Comparison of ENCODE assay signal across 28 mouse cellular contexts in the genomic region with DNA sequence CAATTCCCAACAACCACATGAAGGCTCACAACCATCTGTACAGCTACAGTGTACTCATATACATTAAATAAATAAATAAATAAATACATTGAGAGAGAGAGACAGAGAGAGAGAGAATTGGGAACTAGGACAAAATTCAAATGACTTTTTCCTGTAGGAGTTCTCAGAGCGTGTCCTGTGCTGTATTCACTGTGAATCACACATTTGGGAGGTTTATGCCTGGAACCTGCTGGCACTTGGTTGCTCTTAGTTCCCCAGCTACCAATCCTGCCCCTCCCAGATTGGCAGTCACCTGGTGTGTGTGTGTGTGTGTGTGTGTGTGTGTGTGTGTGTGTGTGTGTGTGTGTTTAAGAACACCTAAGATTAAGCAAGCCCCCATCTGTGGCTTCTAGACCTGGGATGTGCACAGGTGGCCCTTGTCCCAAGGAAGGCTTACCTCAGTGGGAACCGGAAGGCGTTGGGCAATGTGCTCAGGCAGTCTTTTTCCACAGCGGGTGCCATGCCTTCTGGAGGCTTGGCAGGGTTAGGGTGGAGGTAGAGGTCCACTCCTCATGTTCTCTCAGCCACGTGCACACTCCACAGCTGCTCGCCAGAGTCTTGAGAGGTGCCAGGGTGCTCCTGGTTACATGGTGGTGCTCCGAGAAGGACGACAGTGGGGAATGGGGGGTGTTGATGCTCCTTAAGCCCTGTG. TPM values are rescaled to one million over a fixed set of nuclear protein-coding genes. Genes with fewer than 3 reads are reported as not detected.
"Had no signal": no experiment of that assay in that cellular context is flagged by ENCODE, and none has a peak within 500 bp of the region (broad histone marks: within the 10 kb centered on the region; RNA-seq: fewer than 3 reads in every experiment).

No protein-coding gene starts in this region.

- ATAC-seq: lung, postnatal 0 days; midbrain, embryonic 13.5 days; midbrain, embryonic 16.5 days had no signal

- H3K27ac ChIP-seq: liver, embryonic 13.5 days; midbrain, embryonic 10.5 days; midbrain, embryonic 13.5 days; neural tube, embryonic 13.5 days had no signal

- H3K9ac ChIP-seq: lung, embryonic 14.5 days; midbrain, embryonic 13.5 days; neural tube, embryonic 13.5 days had no signal

- H3K4me1 ChIP-seq: midbrain, embryonic 10.5 days; midbrain, embryonic 13.5 days; neural tube, embryonic 13.5 days had no signal

- H3K36me3 ChIP-seq: liver, embryonic 13.5 days; midbrain, embryonic 10.5 days; midbrain, embryonic 13.5 days; neural tube, embryonic 13.5 days had no signal

- DNase-seq: kidney, adult 9 months; kidney, postnatal 14 days; kidney, postnatal 4 days; liver, embryonic 13.5 days; lung, embryonic 14.5 days; thymus, adult 18-20 months; thymus, postnatal 36 days had no signal

- H3K9me3 ChIP-seq: liver, embryonic 13.5 days; midbrain, embryonic 10.5 days; midbrain, embryonic 13.5 days; neural tube, embryonic 13.5 days had no signal

- H3K4me3 ChIP-seq: liver, embryonic 13.5 days; megakaryocyte, embryonic 14.5 days; midbrain, embryonic 10.5 days; midbrain, embryonic 13.5 days; myocyte; neural tube, embryonic 13.5 days had no signal

- H3K27me3 ChIP-seq: liver, embryonic 13.5 days; midbrain, embryonic 13.5 days; neural tube, embryonic 13.5 days had no signal

- H3K4me2 ChIP-seq: liver, embryonic 13.5 days; lung, embryonic 14.5 days; midbrain, embryonic 13.5 days; neural tube, embryonic 13.5 days had no signal

RNA-seq across cellular contexts. Expression of gene Cela3b, which starts 6.8 kb away (rescaled TPM):
- total RNA-seq: layer of hippocampus, adult 18-20 months; layer of hippocampus, postnatal 14 days; left cerebral cortex, postnatal 25 days; monocyte, adult 5-6 weeks; neutrophil, adult 5-6 weeks had no signal
- polyA plus RNA-seq: kidney, embryonic 16.5 days; limb, embryonic 11.5 days; lung, embryonic 14.5 days; lung, postnatal 0 days; midbrain, embryonic 10.5 days; midbrain, embryonic 13.5 days; midbrain, embryonic 16.5 days; neural tube, embryonic 13.5 days; urinary bladder, adult 2 months had no signal

RNA-seq across cellular contexts. Expression of gene 1700013G24Rik, which starts 16.0 kb away (rescaled TPM):
- total RNA-seq: layer of hippocampus, adult 18-20 months; layer of hippocampus, postnatal 14 days; left cerebral cortex, postnatal 25 days; liver, adult 2 months; monocyte, adult 5-6 weeks; neutrophil, adult 5-6 weeks had no signal
- polyA plus RNA-seq: kidney, embryonic 16.5 days; limb, embryonic 11.5 days; liver, adult 2 months; liver, embryonic 13.5 days; liver, embryonic 16.5 days; lung, embryonic 14.5 days; lung, postnatal 0 days; midbrain, embryonic 10.5 days; midbrain, embryonic 13.5 days; midbrain, embryonic 16.5 days; neural tube, embryonic 13.5 days; small intestine, adult 2 months; spleen, adult 2 months; urinary bladder, adult 2 months had no signal

RNA-seq across cellular contexts. Expression of gene Cela3a, which starts 27.5 kb away (rescaled TPM):
- total RNA-seq: layer of hippocampus, adult 18-20 months; layer of hippocampus, postnatal 14 days; left cerebral cortex, postnatal 25 days; liver, adult 2 months; monocyte, adult 5-6 weeks; neutrophil, adult 5-6 weeks had no signal
- polyA plus RNA-seq: kidney, embryonic 16.5 days; limb, embryonic 11.5 days; limb, embryonic 14.5 days; liver, adult 2 months; liver, embryonic 13.5 days; liver, embryonic 16.5 days; lung, embryonic 14.5 days; lung, postnatal 0 days; midbrain, embryonic 10.5 days; midbrain, embryonic 13.5 days; midbrain, embryonic 16.5 days; neural tube, embryonic 13.5 days; small intestine, adult 2 months; testis, adult 2 months; urinary bladder, adult 2 months had no signal

RNA-seq across cellular contexts. Expression of gene Hspg2, which starts 31.4 kb away (rescaled TPM):
- total RNA-seq: monocyte, adult 5-6 weeks had no signal
